Mouse (Mus musculus): ENCODE measurements around the gene Zfp202. TPM values are rescaled to one million over a fixed set of nuclear protein-coding genes. Genes with fewer than 3 reads are reported as not detected.

Gene Zfp202
- polyA plus RNA-seq, 1 experiment from 2014 or later, result 11.7 TPM

GRCm38 (mm10) chr9:40206546-40206950 is 14.4 kb downstream of the Zfp202 start:
- DNase-seq, result no peak
- ATAC-seq (ENCODE audit: low FRiP score, low TSS enrichment), result no peak
- WGBS, result 87% methylated on average over 5 of the region's 5 CpGs

GRCm38 (mm10) chr9:40210744-40211143 is 18.6 kb downstream of the Zfp202 start:
- peaks cover 69% of the 10 kb centered on the region for H3K36me3 ChIP-seq (ENCODE audit: control insufficient read depth, insufficient read depth, low read length)
- DNase-seq (no peak), ATAC-seq (ENCODE audit: low FRiP score, low TSS enrichment) (no peak)
- no peak overlapping the region for H3K4me3 ChIP-seq (replicated peaks; ENCODE audit: low read depth, low read length)
- 92% methylated on average over 2 of the region's 2 CpGs for WGBS
- no peaks in the 10 kb centered on the region for H3K27me3 ChIP-seq (ENCODE audit: control insufficient read depth, insufficient read depth, low read length)
- H3K27ac ChIP-seq (replicated peaks; ENCODE audit: low read depth, low read length), result no peak overlapping the region
- H3K9me3 ChIP-seq (ENCODE audit: control insufficient read depth, low read length), result no peaks in the 10 kb centered on the region
- no peak overlapping the region for H3K4me2 ChIP-seq (ENCODE audit: low read length)
- H3K4me1 ChIP-seq (ENCODE audit: control insufficient read depth, insufficient read depth, low read length), result no peaks in the 10 kb centered on the region
- no peak overlapping the region for H3K9ac ChIP-seq (replicated peaks; ENCODE audit: low read length)

More at GRCm38 (mm10) chr9:40206546-40206950, 14.4 kb downstream of the Zfp202 start:
- Histone ChIP-seq H3K4me2 (ENCODE audit: low read length) (no peak overlapping the region), H3K4me3 (replicated peaks; ENCODE audit: low read depth, low read length) (no peak overlapping the region), H3K36me3 (ENCODE audit: control insufficient read depth, insufficient read depth, low read length) (peaks cover 47% of the 10 kb centered on the region), H3K9me3 (ENCODE audit: control insufficient read depth, low read length) (no peaks in the 10 kb centered on the region), H3K27ac (replicated peaks; ENCODE audit: low read depth, low read length) (no peak overlapping the region), H3K27me3 (ENCODE audit: control insufficient read depth, insufficient read depth, low read length) (no peaks in the 10 kb centered on the region), H3K9ac (replicated peaks; ENCODE audit: low read length) (no peak overlapping the region), H3K4me1 (ENCODE audit: control insufficient read depth, insufficient read depth, low read length) (no peaks in the 10 kb centered on the region)

GRCm38 (mm10) chr9:40214058-40214457 is 21.9 kb downstream of the Zfp202 start:
- DNase-seq, result no peak
- Histone ChIP-seq H3K27ac (replicated peaks; ENCODE audit: low read depth, low read length) (no peak overlapping the region), H3K9me3 (ENCODE audit: control insufficient read depth, low read length) (no peaks in the 10 kb centered on the region), H3K4me1 (ENCODE audit: control insufficient read depth, insufficient read depth, low read length) (no peaks in the 10 kb centered on the region), H3K4me2 (ENCODE audit: low read length) (no peak overlapping the region), H3K36me3 (ENCODE audit: control insufficient read depth, insufficient read depth, low read length) (peaks cover 47% of the 10 kb centered on the region), H3K9ac (replicated peaks; ENCODE audit: low read length) (no peak overlapping the region), H3K4me3 (replicated peaks; ENCODE audit: low read depth, low read length) (no peak overlapping the region), H3K27me3 (ENCODE audit: control insufficient read depth, insufficient read depth, low read length) (no peaks in the 10 kb centered on the region)
- no peak for ATAC-seq (ENCODE audit: low FRiP score, low TSS enrichment)
- 97% methylated on average over 5 of the region's 5 CpGs for WGBS

- H3K36me3 ChIP-seq (ENCODE audit: control insufficient read depth, insufficient read depth, low read length), result peaks cover 21% of the 10 kb centered on the region
- no peaks in the 10 kb centered on the region for H3K9me3 ChIP-seq (ENCODE audit: control insufficient read depth, low read length)
- no peak overlapping the region for H3K4me3 ChIP-seq (replicated peaks; ENCODE audit: low read depth, low read length)
- no peak overlapping the region for H3K27ac ChIP-seq (replicated peaks; ENCODE audit: low read depth, low read length)
- no peak overlapping the region for H3K9ac ChIP-seq (replicated peaks; ENCODE audit: low read length)
- H3K4me2 ChIP-seq (ENCODE audit: low read length), result no peak overlapping the region
- no peak for ATAC-seq (ENCODE audit: low FRiP score, low TSS enrichment)
- WGBS, result 77% methylated on average over 4 of the region's 4 CpGs
- H3K27me3 ChIP-seq (ENCODE audit: control insufficient read depth, insufficient read depth, low read length), result no peaks in the 10 kb centered on the region
- DNase-seq, result no peak
- H3K4me1 ChIP-seq (ENCODE audit: control insufficient read depth, insufficient read depth, low read length), result no peaks in the 10 kb centered on the region
These were observed 24.5 kb downstream of the Zfp202 start for GRCm38 (mm10) chr9:40216651-40217050.

- no peaks in the 10 kb centered on the region for H3K27me3 ChIP-seq (ENCODE audit: control insufficient read depth, insufficient read depth, low read length)
- H3K27ac ChIP-seq (replicated peaks; ENCODE audit: low read depth, low read length), result no peak overlapping the region
- H3K4me2 ChIP-seq (ENCODE audit: low read length), result no peak overlapping the region
- ATAC-seq (ENCODE audit: low FRiP score, low TSS enrichment), result no peak
- no peaks in the 10 kb centered on the region for H3K36me3 ChIP-seq (ENCODE audit: control insufficient read depth, insufficient read depth, low read length)
- H3K9me3 ChIP-seq (ENCODE audit: control insufficient read depth, low read length), result no peaks in the 10 kb centered on the region
- H3K4me3 ChIP-seq (replicated peaks; ENCODE audit: low read depth, low read length), result no peak overlapping the region
- peak; percentile 26 for DNase-seq
- H3K4me1 ChIP-seq (ENCODE audit: control insufficient read depth, insufficient read depth, low read length), result no peaks in the 10 kb centered on the region
- H3K9ac ChIP-seq (replicated peaks; ENCODE audit: low read length), result no peak overlapping the region
- 66% methylated on average over 4 of the region's 4 CpGs for WGBS
These were observed 32.2 kb downstream of the Zfp202 start for GRCm38 (mm10) chr9:40224289-40224688.

GRCm38 (mm10) chr9:40227874-40228789 is 36.0 kb downstream of the Zfp202 start:
- peak; percentile 78 for ATAC-seq (ENCODE audit: low FRiP score, low TSS enrichment)
- WGBS, result 69% methylated on average over 10 of the region's 10 CpGs
- no peaks in the 10 kb centered on the region for H3K27me3 ChIP-seq (ENCODE audit: control insufficient read depth, insufficient read depth, low read length)

GRCm38 (mm10) chr9:40228804-40229331 is 36.8 kb downstream of the Zfp202 start:
- Histone ChIP-seq H3K9me3 (ENCODE audit: control insufficient read depth, low read length) (peaks cover 4% of the 10 kb centered on the region; the same call in 1 of the 2 replicates), H3K9ac (replicated peaks; ENCODE audit: low read length) (no peak overlapping the region), H3K27ac (replicated peaks; ENCODE audit: low read depth, low read length) (no peak overlapping the region), H3K4me3 (replicated peaks; ENCODE audit: low read depth, low read length) (no peak overlapping the region), H3K4me1 (ENCODE audit: control insufficient read depth, insufficient read depth, low read length) (no peaks in the 10 kb centered on the region), H3K4me2 (ENCODE audit: low read length) (no peak overlapping the region), H3K27me3 (ENCODE audit: control insufficient read depth, insufficient read depth, low read length) (no peaks in the 10 kb centered on the region), H3K36me3 (ENCODE audit: control insufficient read depth, insufficient read depth, low read length) (no peaks in the 10 kb centered on the region)
- ATAC-seq (ENCODE audit: low FRiP score, low TSS enrichment), result no peak
- WGBS, result 23% methylated on average over 6 of the region's 6 CpGs
- DNase-seq, result no peak

More at GRCm38 (mm10) chr9:40227874-40228789, 36.0 kb downstream of the Zfp202 start:
- H3K4me2 ChIP-seq (ENCODE audit: low read length), result no peak overlapping the region
- no peaks in the 10 kb centered on the region for H3K36me3 ChIP-seq (ENCODE audit: control insufficient read depth, insufficient read depth, low read length)
- no peaks in the 10 kb centered on the region for H3K4me1 ChIP-seq (ENCODE audit: control insufficient read depth, insufficient read depth, low read length)
- H3K4me3 ChIP-seq (replicated peaks; ENCODE audit: low read depth, low read length), result no peak overlapping the region
- peaks cover 4% of the 10 kb centered on the region; the same call in 1 of the 2 replicates for H3K9me3 ChIP-seq (ENCODE audit: control insufficient read depth, low read length)
- no peak overlapping the region for H3K27ac ChIP-seq (replicated peaks; ENCODE audit: low read depth, low read length)
- peak; percentile 93 for DNase-seq
- H3K9ac ChIP-seq (replicated peaks; ENCODE audit: low read length), result no peak overlapping the region

GRCm38 (mm10) chr9:40229479-40229878 is 37.4 kb downstream of the Zfp202 start:
- Histone ChIP-seq H3K4me2 (ENCODE audit: low read length) (no peak overlapping the region), H3K9ac (replicated peaks; ENCODE audit: low read length) (no peak overlapping the region), H3K27ac (replicated peaks; ENCODE audit: low read depth, low read length) (no peak overlapping the region), H3K4me3 (replicated peaks; ENCODE audit: low read depth, low read length) (no peak overlapping the region), H3K27me3 (ENCODE audit: control insufficient read depth, insufficient read depth, low read length) (no peaks in the 10 kb centered on the region), H3K36me3 (ENCODE audit: control insufficient read depth, insufficient read depth, low read length) (no peaks in the 10 kb centered on the region), H3K9me3 (ENCODE audit: control insufficient read depth, low read length) (peaks cover 4% of the 10 kb centered on the region; the same call in 1 of the 2 replicates), H3K4me1 (ENCODE audit: control insufficient read depth, insufficient read depth, low read length) (no peaks in the 10 kb centered on the region)
- WGBS, result 43% methylated on average over 5 of the region's 5 CpGs
- DNase-seq (no peak), ATAC-seq (ENCODE audit: low FRiP score, low TSS enrichment) (no peak)

Data from midbrain, embryonic 14.5 days (tissue).